Mouse (Mus musculus): ENCODE measurements around the gene Atp6v0c.
"Not testable (repeated sequence)": the region's sequence is repeated elsewhere in the genome, so short reads cannot be mapped to it uniquely, and the experiment has no call there.

Gene Atp6v0c

DNA sequence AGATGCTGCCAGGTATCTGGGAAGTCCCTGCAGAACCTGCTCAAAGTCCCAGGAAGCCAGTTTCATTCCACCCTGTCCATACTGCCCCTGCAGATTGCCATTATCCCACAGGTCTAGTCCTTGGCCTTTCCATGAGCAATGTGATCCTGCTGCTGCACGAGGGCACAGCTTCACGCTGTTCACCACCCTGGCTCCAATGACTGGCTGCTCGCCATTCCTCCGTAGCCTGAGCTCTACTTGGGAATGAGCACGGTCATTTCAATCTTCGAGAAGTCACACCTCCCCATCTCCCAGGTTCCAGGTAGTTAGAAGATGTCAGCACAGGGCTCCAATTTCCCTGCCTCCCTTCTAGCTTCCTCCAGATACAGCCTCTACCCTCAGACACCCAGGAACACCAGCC is 12.4 kb downstream of the Atp6v0c start:
- DNase-seq (ENCODE audit: low spot score in 2 of 2): no peak

DNA sequence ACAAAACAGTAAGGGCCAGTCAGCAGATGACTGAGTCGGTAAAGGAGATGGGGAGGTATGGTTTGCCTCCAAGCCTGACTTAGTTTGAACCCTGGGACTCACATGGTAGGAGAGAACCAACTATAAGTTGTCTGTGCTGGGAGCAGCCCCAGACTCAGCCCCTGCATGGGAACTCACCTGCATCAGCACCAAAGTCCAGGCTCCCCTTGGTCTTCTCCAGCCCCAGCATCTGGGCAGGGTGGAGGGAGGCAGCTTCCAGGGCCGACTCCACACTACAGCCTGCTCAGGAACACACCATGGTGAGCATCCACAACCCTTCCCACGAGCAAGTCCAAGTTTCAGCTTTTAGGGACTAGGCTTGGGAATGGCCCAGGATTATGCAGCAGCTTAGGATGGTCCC is 13.1 kb downstream of the Atp6v0c start:
- DNase-seq (ENCODE audit: low spot score in 2 of 2): no peak

DNA sequence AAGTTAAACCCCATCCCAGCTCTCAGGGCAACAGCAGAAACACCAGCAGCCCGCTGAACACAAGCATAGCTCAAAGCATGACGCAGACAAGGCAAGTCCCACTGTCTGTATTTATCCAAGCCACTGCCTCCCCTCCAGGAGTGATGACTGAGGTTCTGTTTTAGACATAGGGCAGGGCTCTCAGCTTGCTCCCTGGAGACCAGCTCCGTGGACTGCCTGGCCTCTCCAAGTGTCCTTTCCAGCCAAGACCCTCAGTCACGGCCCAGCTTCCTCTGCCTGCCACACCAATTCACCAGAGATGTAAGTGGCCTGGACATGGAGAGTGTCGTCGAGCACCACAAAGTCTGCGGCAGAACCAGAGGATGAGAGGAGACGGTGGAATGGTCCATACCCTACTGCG is 13.8 kb downstream of the Atp6v0c start:
- DNase-seq (ENCODE audit: low spot score in 2 of 2): no peak

DNA sequence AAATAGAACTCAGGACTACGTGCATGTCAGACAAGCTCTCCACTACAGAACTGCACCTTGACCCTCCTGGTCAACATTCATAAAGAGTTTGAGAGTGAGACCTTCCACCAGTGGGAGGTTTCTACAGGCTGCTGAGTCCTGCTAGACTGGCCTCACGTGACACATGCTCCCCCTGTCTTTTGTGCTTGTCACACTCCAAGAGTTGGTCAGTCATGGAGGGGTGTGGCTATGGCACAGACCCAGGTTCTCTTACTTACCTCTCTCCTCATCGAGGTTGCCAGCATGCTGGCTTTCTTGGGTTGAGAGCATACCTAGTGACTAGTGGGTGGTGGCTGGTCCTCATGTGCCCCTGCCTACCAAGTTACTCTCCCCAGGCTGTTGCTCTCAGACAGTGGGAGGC is 15.0 kb downstream of the Atp6v0c start:
- no peak for DNase-seq (ENCODE audit: low spot score in 2 of 2)

DNA sequence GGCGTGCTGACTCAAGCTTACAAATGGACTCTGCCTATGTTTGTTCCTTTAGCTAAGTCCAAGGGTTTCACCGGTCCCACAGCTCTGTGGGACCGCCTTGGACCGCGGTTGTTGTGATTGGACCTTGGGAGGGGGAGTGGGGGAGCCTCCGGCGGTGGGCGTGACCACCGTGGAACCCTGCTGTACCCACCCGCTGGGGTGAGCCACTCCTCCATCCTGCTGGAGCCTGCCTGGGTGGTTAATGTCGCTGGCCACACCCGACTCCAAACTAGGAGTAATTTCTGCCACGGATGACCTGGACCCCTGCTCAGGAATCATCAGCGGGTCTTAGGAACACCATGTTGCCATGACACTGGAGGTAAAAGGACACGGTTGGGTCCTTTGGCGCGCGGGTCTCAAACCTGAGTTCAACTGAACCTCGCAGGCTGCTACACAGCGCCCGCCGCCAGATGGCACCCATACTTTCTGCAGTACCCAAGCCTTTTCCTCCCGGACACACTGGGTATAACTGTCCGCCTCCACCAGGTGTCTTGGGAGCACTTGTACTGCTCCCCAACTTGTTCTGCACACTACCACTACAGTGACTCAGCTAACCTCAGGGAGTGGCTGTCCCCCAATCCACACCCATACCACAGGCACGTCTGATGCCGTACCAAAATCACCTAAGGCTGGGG is 17.5 kb downstream of the Atp6v0c start:
- DNase-seq (ENCODE audit: low spot score in 2 of 2): peak; percentile 51 to 68

DNA sequence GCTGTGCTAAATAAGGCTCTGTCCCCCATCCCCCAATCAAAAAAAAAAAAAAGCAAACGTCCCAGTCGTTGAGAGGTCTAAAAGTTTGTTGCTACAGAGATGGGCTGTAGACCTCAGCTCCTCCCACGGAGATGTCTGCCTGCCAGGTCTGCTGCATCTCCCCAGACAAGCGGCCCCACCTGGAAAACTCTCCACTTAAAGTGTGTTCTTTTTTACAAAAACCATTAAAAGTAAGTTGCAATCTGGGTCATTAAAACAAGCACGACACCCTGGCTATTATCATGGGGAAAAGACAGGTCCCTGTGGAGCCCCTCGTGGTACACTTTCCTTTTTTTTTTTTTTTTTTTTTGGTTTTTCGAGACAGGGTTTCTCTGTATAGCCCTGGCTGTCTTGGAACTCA is 18.1 kb downstream of the Atp6v0c start:
- DNase-seq (ENCODE audit: low spot score in 2 of 2): no peak

DNA sequence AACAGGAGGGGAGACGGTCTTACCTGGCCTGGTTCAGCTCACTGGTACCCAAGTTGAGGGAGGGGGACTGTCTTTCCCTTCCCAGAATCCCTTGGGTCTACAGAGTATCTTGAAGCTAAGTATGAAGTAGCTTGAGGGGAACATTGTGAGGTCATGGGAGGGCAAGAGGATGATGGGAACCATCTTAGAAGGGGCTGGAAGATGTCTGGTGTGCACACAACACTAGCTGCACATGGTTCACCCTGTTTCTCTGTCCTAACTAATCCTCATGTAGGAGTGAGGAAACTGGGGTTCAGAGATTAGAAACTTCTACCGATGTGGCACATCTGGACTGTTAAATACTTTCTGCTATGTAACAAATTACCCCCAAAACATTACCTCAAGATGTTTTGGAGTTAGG is 18.7 kb downstream of the Atp6v0c start, which contains the start of gene Pdpk1:
Gene Pdpk1, minus strand, starts transcription at position 101 of the 400 bp plus-strand sequence.
- no peak for DNase-seq (ENCODE audit: low spot score in 2 of 2)

DNA sequence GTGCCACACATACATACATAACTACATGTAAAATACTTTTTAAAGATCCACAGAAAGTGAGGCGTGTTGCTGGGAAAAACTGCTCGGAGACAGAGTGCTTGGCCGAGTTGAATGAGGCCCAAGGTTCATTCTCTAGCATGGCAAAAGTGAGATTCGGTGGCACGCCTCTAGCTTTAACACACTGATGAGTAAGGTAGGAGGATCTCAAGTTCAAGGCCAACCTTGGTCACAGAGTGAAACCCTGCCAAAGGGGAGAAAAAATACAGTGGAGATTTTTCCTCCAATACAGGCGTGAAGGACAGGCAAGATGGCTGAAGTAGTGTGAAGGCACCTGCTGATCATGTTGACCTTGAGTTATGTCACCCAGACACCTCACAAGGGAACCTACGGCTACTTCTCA is 20.1 kb downstream of the Atp6v0c start:
- DNase-seq (ENCODE audit: low spot score in 2 of 2): no peak

DNA sequence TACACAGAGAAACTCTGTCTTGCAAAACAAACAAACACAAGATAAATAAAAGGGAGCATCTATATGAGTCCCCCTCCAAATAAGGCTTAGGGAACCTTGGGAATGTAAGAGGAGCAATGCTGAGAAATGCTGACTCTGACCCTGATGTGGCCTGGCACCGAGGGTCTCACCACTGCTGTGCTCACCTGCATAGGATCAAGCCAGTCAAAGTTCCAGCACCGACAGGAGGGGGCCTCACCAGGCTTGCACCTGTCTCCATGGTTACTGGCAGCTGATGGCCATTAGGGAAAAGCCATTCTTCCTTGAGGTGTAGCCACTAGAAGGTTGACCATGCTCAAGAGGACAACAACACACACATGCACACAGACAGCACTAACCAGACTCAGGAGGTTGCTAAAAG is 26.6 kb downstream of the Atp6v0c start:
- DNase-seq (ENCODE audit: low spot score in 2 of 2): no peak

DNA sequence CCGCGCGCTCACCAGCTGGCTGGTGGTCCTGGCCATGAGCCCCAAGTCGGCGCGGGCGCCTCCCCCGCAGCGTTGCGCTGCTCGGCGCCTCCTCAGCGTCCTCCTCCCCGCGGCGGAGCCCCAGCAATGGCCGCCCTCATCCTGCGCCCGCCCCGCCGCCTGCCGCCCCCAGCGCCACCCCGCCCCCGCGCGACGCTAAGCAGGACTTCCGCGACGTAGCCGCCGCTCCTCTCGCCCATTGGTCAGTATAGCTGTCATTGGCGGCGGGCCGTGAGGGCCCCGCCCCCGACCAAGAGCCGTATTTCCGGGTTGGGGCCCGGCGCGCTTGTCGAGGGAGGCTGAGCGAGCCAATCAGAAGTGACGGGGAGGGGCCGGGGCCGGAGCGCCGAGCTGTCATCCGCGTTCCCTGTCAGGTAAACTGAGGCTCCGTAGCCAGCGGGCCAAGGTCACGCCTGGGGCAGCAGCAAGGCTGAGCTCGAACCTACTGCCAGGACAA is 28.0 kb downstream of the Atp6v0c start:
- peak; percentile 95 to 97 for DNase-seq (ENCODE audit: low spot score in 2 of 2)

DNA sequence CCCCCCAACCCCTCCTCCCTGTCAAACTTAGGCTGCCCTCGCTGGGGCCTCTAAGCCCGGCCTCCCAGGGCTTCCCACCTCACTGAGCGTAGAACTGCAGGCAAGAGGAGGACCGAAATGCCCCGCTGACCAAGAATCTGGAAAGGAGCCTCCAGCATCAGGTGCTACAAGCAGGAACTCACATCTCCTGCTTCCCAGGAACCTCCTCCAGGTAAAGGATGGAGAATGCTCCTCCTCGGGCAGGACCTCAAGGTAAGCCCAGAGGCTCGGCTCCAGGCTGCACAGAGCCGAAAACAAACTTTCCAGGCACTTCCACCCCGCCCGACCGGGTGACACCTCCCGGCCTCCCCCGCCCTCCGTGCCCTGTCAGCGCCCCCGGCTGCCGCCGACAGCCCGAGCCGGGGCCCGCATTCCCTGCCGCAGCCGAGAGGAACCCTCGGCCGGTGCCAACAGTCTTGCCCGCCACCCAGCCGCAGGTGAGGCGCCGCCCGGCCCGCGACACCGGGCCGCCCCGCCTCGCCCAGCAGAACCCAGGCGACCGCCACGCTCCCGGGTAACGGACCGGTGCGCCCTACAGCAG is 28.6 kb downstream of the Atp6v0c start:
- no peak for DNase-seq (ENCODE audit: low spot score in 2 of 2)

DNA sequence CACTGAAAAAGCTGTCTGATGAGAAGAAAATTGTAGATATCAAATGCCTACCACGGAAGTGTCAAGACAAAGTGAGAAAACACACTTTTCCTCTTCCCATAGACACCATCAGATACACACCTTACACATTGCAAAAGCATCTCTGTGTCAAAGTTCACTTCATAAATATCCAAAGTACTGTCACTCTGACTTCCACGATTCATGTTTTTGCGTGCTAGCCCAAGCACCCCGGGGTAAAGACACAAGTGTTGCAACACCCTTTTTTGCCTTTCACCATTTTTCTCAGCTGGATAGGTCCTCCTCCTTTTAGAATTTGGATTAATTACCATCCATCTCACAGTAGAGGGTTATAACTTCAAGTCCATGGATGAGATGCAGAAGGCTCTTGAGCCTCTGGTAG is 29.5 kb downstream of the Atp6v0c start:
- no peak for DNase-seq (ENCODE audit: low spot score in 2 of 2)

DNA sequence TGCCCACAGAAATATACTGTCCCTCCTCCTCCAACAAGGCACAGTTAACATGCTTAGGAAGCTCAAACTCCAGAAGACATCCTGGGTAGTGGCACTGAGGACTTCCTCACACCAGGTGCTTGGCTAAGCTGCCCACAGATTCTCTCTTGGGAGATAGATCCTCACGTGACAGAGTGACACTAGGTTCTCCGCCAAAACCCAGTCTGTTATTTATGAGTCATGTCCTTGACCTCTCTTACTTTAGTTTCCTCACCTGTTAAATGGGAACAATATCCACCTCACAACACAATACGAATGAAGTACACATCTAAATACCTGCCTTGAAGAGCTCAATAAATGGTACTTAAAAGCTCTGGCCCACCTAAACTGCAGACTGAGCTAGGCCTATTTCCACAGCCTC is 30.2 kb downstream of the Atp6v0c start:
- no peak for DNase-seq (ENCODE audit: low spot score in 2 of 2)

DNA sequence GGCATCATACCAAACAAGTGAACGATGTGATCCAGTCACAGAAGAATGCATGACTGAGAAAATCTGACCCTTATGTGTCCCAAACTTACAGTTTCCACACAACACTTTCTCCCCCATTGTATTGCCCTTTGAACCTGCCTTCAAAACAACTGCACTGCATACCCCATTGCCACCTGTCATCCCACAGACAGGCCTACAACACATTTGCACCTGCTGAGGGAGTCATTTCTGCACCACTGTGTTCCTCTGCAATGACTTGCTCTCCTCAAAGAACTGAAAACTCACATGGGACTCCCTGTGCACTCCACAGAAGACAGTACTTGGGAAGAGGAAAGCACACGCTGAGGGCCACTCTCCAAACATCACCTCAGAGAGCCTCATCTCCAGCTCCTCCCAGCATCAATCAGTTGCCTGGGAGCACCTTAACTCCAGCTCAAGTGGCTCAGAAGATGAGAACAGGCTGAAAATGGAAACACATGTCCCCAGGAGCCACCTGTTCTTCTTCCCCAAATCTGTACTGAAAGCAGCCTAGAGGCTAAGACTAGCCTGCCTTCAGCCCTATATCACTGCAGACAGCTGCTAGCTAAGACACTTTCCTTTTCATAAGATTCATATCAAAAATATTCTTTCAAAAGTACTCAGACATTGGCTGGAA is 32.1 kb downstream of the Atp6v0c start:
- no peak for DNase-seq (ENCODE audit: low spot score in 2 of 2)

DNA sequence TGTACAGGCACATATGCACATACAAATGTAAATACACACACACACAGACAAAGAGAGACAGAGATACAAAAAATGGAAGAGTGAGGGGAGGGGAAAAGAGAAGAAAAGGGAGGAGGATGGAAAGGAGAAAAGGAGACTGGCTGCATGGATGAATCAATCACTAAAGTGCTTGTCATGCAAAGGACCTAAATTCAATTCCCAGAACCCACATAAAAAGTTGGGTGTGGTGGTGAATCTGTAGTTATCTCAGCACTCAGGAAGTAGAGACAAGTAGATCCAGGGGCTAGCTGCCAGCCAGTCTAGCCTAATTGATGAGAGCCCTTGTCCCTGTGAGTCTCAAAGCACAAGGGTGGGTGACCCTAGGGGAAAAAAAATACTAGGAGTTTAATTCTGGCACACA is 35.4 kb downstream of the Atp6v0c start:
- DNase-seq (ENCODE audit: low spot score in 2 of 2): no peak

DNA sequence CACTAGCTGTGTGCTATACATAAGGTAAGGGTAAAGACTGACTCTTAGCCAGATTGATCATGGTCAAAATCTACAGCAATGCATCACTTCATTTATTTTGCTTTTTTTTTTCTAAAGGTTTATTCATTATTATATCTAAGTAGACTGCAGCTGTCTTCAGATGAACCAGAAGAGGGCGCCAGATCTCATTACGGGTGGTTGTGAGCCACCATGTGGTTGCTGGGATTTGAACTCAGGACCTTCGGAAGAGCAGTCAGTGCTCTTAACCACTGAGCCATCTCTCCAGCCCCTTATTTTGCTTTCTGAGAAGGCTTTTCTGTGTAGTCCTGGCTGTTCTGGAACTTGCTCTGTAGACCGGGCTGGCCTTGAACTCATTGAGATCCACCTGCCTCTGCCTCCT is 36.6 kb downstream of the Atp6v0c start:
- not testable (repeated sequence) for DNase-seq (ENCODE audit: low spot score in 2 of 2)

DNA sequence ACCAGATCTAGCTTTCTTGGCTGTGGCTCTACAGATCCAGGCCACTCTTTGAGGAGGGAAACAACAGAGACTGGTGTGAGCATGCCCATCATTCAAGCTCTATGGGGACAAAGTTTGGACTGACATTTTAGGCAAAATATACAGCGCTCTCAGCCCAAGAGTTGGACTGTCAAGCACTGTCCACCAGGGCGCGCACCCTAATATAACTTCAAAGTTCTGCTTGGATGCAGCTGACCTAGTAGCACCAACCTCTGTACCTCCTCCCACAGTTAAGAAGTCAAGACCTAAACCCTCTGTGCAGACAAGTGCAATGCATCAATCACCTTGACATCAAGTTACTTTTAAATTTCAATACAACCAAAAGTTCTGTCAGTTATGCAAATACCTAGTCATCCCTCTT is 37.9 kb downstream of the Atp6v0c start:
- no peak for DNase-seq (ENCODE audit: low spot score in 2 of 2)

DNA sequence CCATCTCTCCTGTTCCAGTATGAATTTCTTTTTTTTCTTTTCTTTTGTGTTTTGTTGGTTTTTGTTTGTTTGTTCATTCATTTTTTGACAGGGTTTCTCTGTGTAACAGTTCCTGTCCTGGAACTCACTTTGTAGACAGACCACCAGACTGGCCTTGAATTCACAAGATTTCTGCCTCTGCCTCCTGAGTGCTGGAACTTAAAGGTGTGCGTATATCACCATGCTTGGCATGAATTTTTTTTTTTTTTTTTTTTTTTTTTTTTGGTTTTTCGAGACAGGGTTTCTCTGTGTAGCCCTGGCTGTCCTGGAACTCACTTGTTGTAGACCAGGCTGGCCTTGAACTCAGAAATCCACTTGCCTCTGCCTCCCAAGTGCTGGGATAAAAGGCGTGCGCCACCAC is 40.3 kb downstream of the Atp6v0c start:
- DNase-seq (ENCODE audit: low spot score in 2 of 2): not testable (repeated sequence)

DNA sequence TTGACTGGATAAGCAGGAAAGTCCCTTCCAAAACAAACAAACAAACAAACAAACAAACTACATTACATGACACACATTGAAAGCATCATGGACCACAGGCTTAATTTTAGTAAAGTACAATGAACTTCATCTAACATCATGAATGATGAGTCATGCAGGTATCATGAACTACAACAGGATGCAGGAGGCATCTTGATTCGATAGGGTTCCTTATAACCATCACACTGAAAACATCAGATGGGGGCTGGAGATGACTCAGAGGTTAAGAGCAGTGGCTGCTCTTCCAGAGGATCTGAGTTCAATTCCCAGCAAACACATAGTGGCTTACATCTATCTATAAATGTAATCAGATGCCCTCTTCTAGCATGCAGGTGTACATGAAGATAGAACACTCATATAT is 41.9 kb downstream of the Atp6v0c start:
- no peak for DNase-seq (ENCODE audit: low spot score in 2 of 2)

DNA sequence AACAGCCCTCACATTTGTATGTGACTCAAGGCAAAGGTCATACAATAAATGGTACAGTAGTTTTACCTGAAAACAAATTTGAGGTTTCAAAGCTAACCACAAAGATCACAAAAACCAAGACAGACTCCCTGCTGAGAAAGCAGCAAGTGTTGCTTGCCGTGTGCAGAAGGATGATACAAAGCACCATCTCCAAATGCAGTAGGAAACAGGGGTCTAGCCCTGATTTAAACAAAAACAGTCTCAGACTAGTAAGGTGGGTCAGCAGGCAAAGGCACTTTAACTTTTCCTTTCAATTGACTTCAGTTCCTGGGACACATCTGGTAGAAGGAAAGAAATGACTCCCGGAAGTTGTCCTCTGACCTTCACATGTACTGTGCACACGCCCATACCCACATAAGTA is 42.7 kb downstream of the Atp6v0c start:
- DNase-seq (ENCODE audit: low spot score in 2 of 2): no peak

DNA sequence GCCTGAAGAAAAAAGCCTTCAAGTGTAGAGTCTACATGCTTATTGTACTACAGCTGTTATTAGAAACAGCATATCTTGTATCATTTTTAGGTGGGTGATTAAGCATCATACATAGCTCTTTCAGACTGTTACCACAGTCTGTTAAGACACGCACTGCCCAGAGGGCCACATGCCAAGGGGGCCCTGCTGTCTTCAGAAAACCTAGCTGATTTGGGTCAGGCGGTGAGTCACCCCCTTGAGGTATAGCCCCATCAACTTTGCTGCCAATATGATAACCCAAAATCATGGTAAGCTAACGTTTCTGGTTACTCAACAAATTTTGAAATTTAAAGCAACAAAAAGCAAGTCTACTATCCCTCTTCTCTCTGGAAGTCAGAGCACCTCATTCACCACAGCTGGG is 50.1 kb downstream of the Atp6v0c start:
- no peak for DNase-seq (ENCODE audit: low spot score in 2 of 2)

Measured in heart, adult 9 months (tissue).